Mouse (Mus musculus) right cerebral cortex, postnatal 25 days (tissue): ENCODE measurements around the gene Pde4dip.

ENCODE experiments used
- DNase-seq: peaks from one replicate; pipeline ENCODE4 v3.0.0; 2022

Pde4dip gene

GRCm38 (mm10) chr3:97681321-97682158 is 207.0 kb downstream of the Pde4dip start:
- DNase-seq: peak; percentile 73

- peak; percentile 77 for DNase-seq
Measured at GRCm38 (mm10) chr3:97680631-97681320, 207.7 kb downstream of the Pde4dip start.

GRCm38 (mm10) chr3:97678416-97678815 is 210.1 kb downstream of the Pde4dip start:
- DNase-seq: no peak

- no peak for DNase-seq
Measured at GRCm38 (mm10) chr3:97676126-97676525, 212.4 kb downstream of the Pde4dip start.

- no peak for DNase-seq
Measured at GRCm38 (mm10) chr3:97674644-97675110, 213.8 kb downstream of the Pde4dip start, which contains the start of gene Gm17651. TSS of gene Gm17651 (minus strand) at chr3:97674694.

GRCm38 (mm10) chr3:97667093-97667675 is 221.3 kb downstream of the Pde4dip start:
- DNase-seq: no peak

GRCm38 (mm10) chr3:97666154-97666553 is 222.4 kb downstream of the Pde4dip start:
- DNase-seq: no peak

- no peak for DNase-seq
Measured at GRCm38 (mm10) chr3:97665525-97665924, 223.0 kb downstream of the Pde4dip start.

GRCm38 (mm10) chr3:97661206-97661605 is 227.3 kb downstream of the Pde4dip start:
- no peak for DNase-seq

- DNase-seq: no peak
Measured at GRCm38 (mm10) chr3:97659746-97660145, 228.8 kb downstream of the Pde4dip start.

- peak; percentile 19 for DNase-seq
Measured at GRCm38 (mm10) chr3:97658426-97659193, 229.9 kb downstream of the Pde4dip start.

- peak; percentile 96 for DNase-seq
Measured at GRCm38 (mm10) chr3:97657655-97658411, 230.7 kb downstream of the Pde4dip start, which contains the start of gene Prkab2. TSS of gene Prkab2 (plus strand) at chr3:97658193.

GRCm38 (mm10) chr3:97654901-97655300 is 233.6 kb downstream of the Pde4dip start:
- no peak for DNase-seq

GRCm38 (mm10) chr3:97653781-97654180 is 234.7 kb downstream of the Pde4dip start:
- DNase-seq: no peak

- DNase-seq: no peak
Measured at GRCm38 (mm10) chr3:97651604-97652003, 236.9 kb downstream of the Pde4dip start.

GRCm38 (mm10) chr3:97649469-97649868 is 239.0 kb downstream of the Pde4dip start:
- DNase-seq: no peak

GRCm38 (mm10) chr3:97649022-97649421 is 239.5 kb downstream of the Pde4dip start:
- DNase-seq: no peak

GRCm38 (mm10) chr3:97648518-97648917 is 240.0 kb downstream of the Pde4dip start:
- no peak for DNase-seq

GRCm38 (mm10) chr3:97642001-97642400 is 246.5 kb downstream of the Pde4dip start:
- no peak for DNase-seq

- DNase-seq: no peak
Measured at GRCm38 (mm10) chr3:97641396-97641795, 247.1 kb downstream of the Pde4dip start.
